Mouse (Mus musculus) C2C12 (cell line): Measurements from ENCODE around the gene Kcnk10.

Experiments used
- CEBPB ChIP-seq: IDR thresholded peaks from one replicate; pipeline ENCODE4 v1.6.1; 2011; ENCODE audit warnings: low read depth, mild to moderate bottlenecking, control low read depth, moderate library complexity
- CTCF ChIP-seq: IDR thresholded peaks from one replicate; pipeline ENCODE4 v1.5.1; 2011; ENCODE audit not compliant: control insufficient read depth, insufficient read depth, insufficient read length
- FOSL1 ChIP-seq: IDR thresholded peaks from one replicate; pipeline ENCODE4 v1.8.0; 2011; ENCODE audit warnings: mild to moderate bottlenecking, low read length; ENCODE audit not compliant: poor library complexity, insufficient read depth, severe bottlenecking
- MAX ChIP-seq: IDR thresholded peaks from one replicate; pipeline ENCODE4 v1.6.1; 2011; ENCODE audit warnings: mild to moderate bottlenecking, control low read depth
- MYOD1 ChIP-seq: IDR thresholded peaks from one replicate; pipeline ENCODE4 v1.6.1; 2011; ENCODE audit warnings: low read depth; ENCODE audit not compliant: control insufficient read depth, insufficient read length
- MYOG ChIP-seq: IDR thresholded peaks from one replicate; pipeline ENCODE4 v1.6.1; 2011; ENCODE audit not compliant: control insufficient read depth, insufficient read length; ENCODE audit errors: extremely low read depth
- USF1 ChIP-seq: IDR thresholded peaks from one replicate; pipeline ENCODE4 v1.6.1; 2011; ENCODE audit warnings: low read depth, mild to moderate bottlenecking, control low read depth, moderate library complexity

- no peak for TF ChIP-seq CTCF
- TF ChIP-seq MYOD1 = no peak
- TF ChIP-seq USF1 = no peak
- no peak for TF ChIP-seq MAX
- TF ChIP-seq MYOG = no peak
- no peak for TF ChIP-seq CEBPB
- TF ChIP-seq FOSL1 = no peak
Observed at GRCm38 (mm10) chr12:98585302-98585701, 7.2 kb upstream of the Kcnk10 start.
